Mouse (Mus musculus) intestine, postnatal 0 days (tissue): Measurements from ENCODE around the gene Gm17268. TPM values are rescaled to one million over a fixed set of nuclear protein-coding genes. Genes with fewer than 3 reads are reported as not detected.

Experiments used
- ATAC-seq: fragments of 200-750 bp; cut with Nextera tagmentation; 2 replicates; pipeline ENCODE4 v1.8.0; 2017; ENCODE audit warnings: mild to moderate bottlenecking, moderate TSS enrichment, moderate library complexity
- H3K27ac ChIP-seq: fragments of 300-500 bp; sonication (generic); 2 replicates; pipeline ENCODE4 v1.5.1; 2014; ENCODE audit warnings: mild to moderate bottlenecking, low read depth, low read length, moderate library complexity
- H3K27me3 ChIP-seq: fragments of 300-500 bp; sonication (generic); replicated peaks from 2 replicates; pipeline ENCODE4 v1.6.1; 2014; ENCODE audit warnings: low read length, mixed read lengths; ENCODE audit not compliant: control insufficient read depth, insufficient read depth
- H3K36me3 ChIP-seq: fragments of 300-500 bp; sonication (generic); 2 replicates; pipeline ENCODE4 v1.6.1; 2014; ENCODE audit warnings: mild to moderate bottlenecking, moderate library complexity; ENCODE audit not compliant: control insufficient read depth, insufficient read depth
- H3K4me1 ChIP-seq: fragments of 300-500 bp; sonication (generic); replicated peaks from 2 replicates; pipeline ENCODE4 v1.6.1; 2014; ENCODE audit warnings: antibody characterized with exemption, low read length, mixed read lengths; ENCODE audit not compliant: control insufficient read depth, insufficient read depth
- H3K4me2 ChIP-seq: fragments of 300-500 bp; sonication (generic); replicated peaks from 2 replicates; pipeline ENCODE4 v1.6.1; 2014; ENCODE audit warnings: low read depth, mild to moderate bottlenecking, moderate library complexity
- H3K4me3 ChIP-seq: fragments of 300-500 bp; sonication (generic); 2 replicates; pipeline ENCODE4 v1.5.1; 2014; ENCODE audit warnings: low read depth, low read length
- H3K9ac ChIP-seq: fragments of 300-500 bp; sonication (generic); 2 replicates; pipeline ENCODE4 v1.6.1; 2014; ENCODE audit warnings: mild to moderate bottlenecking, low read depth, low read length
- H3K9me3 ChIP-seq: fragments of 300-500 bp; sonication (generic); 2 replicates; pipeline ENCODE4 v1.6.1; 2016; ENCODE audit warnings: mixed run types; ENCODE audit not compliant: control insufficient read depth
- CTCF ChIP-seq: sonication (generic); IDR thresholded peaks from 2 replicates; pipeline ENCODE4 v1.5.1; 2016; ENCODE audit warnings: low read depth, mild to moderate bottlenecking, control low read depth, antibody characterized with exemption, moderate library complexity
- WGBS: fragments of 180-500 bp; shearing (Covaris S2); extraction: QIAGEN DNeasy Blood & Tissue Kit; methylation state at CpG from one replicate; pipeline ENCODE4 v1.1.7; 2014; 5-methylcytosine and 5-hydroxymethylcytosine counted together
- polyA plus RNA-seq: library from polyadenylated mRNA; unstranded; fragments of >200 nt; fragmentation: Nextera tagmentation; extraction: Ambion mirVana; gene quantifications from 2 replicates; pipeline ENCODE4 v1.2.1, GENCODE M21; 2015

Gene Gm17268
- polyA plus RNA-seq, 1 experiment from 2014 or later, result not detected

DNA sequence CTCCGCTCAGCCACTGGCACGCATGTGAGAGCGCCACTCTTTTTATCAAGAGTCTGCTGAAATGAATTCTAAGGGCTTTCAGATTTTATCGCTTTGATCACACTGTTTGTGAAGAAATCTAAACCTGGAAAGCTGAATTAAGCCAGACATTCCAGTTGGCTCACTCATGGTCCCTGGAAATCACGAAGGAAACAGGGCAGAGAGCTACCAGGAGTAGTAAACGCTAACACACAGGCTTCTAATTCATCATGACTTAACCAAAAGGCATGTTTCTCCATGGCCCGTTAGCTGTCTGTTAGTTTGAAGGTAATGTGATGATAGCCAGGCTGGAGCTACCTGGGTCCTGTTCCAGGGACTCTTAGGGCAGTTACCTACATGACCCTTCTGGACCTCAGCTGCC is 3.9 kb downstream of the Gm17268 start:
- Histone ChIP-seq H3K4me1 (no peaks in the 10 kb centered on the region), H3K36me3 (no peaks in the 10 kb centered on the region), H3K4me3 (no peak overlapping the region), H3K9ac (no peak overlapping the region), H3K9me3 (no peaks in the 10 kb centered on the region), H3K27ac (no peak overlapping the region), H3K4me2 (no peak overlapping the region), H3K27me3 (no peaks in the 10 kb centered on the region)
- TF ChIP-seq CTCF, result no peak
- ATAC-seq, result no peak
- WGBS, result 81% methylated on average over 7 of the region's 7 CpGs

DNA sequence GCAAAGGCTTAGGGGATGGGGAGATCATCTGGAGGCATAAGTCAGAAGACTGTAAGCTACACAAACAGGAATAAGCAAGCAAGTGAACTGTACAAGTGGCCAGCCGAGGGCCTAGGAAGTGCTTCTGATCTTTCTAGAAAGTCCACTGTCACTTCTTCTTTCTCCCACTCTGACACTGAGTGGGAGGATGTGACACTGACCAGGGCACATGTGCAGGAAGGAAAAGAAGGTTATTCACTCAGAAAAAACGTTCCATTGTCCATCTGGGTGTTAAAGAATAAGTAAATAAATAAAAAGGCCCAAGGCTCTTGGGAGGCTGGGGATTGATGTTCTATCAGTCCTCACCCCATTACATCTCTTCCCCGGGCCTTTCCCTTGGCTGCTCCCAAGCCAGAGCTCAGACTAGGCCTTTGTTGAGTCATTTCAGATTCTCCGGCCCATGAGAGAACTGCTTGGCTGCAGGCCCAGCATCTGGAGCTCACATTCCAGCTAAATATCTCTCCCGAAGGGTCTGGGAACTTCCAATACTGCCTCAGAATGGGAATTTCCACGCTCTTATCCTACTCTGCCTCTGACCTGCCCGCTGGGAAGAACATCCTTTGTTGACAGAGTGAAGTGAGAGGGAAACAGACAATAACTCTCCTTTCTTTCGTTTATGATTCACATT is 5.6 kb downstream of the Gm17268 start:
- Histone ChIP-seq H3K36me3 (no peaks in the 10 kb centered on the region), H3K4me1 (no peaks in the 10 kb centered on the region), H3K27ac (0 out of 2 replicates have a peak overlapping the region, but pooled peaks have one; percentile 8), H3K9me3 (no peaks in the 10 kb centered on the region), H3K27me3 (no peaks in the 10 kb centered on the region), H3K4me3 (no peak overlapping the region), H3K4me2 (no peak overlapping the region), H3K9ac (no peak overlapping the region)
- no peak for ATAC-seq
- WGBS, result 36% methylated on average over 8 of the region's 8 CpGs
- no peak for TF ChIP-seq CTCF

DNA sequence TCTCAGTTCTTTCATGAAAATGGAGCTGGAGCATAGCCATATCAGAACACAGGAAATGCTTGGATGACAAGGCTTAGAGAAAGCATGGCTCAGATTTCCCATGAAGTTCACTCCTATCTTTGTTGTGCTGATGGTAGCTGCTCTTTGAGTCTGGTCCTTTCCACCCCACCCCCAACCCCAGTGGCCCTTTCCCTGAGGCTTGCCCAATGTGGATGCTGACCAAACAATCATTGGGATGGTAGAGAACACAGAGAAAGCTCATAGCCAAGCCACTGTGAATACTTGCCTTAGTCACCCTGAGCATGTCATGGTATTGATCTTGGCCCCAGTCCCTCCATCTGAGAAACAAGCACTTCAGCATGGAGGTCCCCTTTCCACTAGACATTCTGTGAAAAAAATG is 6.2 kb downstream of the Gm17268 start:
- Histone ChIP-seq H3K36me3 (no peaks in the 10 kb centered on the region), H3K27me3 (no peaks in the 10 kb centered on the region), H3K4me3 (no peak overlapping the region), H3K27ac (no peak overlapping the region), H3K9me3 (no peaks in the 10 kb centered on the region), H3K9ac (no peak overlapping the region), H3K4me2 (no peak overlapping the region), H3K4me1 (no peaks in the 10 kb centered on the region)
- TF ChIP-seq CTCF, result no peak
- no peak for ATAC-seq

DNA sequence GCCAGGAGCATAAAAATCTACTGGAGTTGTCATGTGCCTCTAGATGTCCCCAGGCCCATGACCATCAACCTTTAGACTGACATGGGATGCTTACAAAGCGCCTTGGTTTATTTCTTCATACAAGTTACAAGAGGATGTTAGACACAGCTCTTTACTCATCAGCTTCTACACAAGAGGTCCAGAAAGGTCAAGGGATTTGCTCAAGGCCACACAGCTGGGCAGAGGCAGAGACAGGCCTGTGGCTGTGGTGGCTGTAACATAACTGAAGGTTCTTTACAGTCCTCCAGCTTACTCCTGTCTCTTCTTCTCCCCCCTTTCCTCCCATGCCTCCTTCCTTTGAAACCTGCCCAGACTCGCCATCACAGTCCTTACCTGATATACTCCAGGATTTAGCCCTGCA is 8.2 kb downstream of the Gm17268 start:
- Histone ChIP-seq H3K27ac (no peak overlapping the region), H3K9ac (no peak overlapping the region), H3K36me3 (no peaks in the 10 kb centered on the region), H3K27me3 (no peaks in the 10 kb centered on the region), H3K4me3 (no peak overlapping the region), H3K4me2 (no peak overlapping the region), H3K9me3 (no peaks in the 10 kb centered on the region), H3K4me1 (no peaks in the 10 kb centered on the region)
- TF ChIP-seq CTCF, result no peak
- no peak for ATAC-seq
- WGBS, result 80% methylated on average over 2 of the region's 2 CpGs

DNA sequence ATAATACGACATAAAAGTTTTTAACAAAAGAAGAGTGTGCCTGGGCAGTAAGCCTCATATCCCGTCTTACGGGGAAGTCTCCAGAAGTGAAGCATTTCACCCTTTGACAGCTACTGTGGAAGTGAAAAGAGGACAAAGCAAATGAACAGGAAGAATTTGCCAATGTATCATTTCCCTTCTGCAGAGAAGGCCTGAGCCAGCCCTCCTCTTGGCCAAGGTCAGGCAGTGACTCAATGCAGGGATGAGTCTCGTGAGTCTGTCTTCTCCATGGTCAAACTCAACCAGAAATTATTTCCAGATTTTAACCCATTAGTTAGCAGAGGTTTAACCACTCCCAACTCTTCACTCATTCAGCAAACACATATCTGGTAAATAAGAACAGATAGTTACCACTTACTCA is 14.6 kb downstream of the Gm17268 start:
- no peaks in the 10 kb centered on the region for H3K27me3 ChIP-seq
- no peak for ATAC-seq
- H3K4me2 ChIP-seq, result no peak overlapping the region
- no peaks in the 10 kb centered on the region for H3K4me1 ChIP-seq
- no peaks in the 10 kb centered on the region for H3K9me3 ChIP-seq
- no peak overlapping the region for H3K4me3 ChIP-seq
- TF ChIP-seq CTCF, result no peak
- H3K27ac ChIP-seq, result no peak overlapping the region
- WGBS, result 77% methylated on average over 4 of the region's 4 CpGs
- H3K36me3 ChIP-seq, result no peaks in the 10 kb centered on the region
- H3K9ac ChIP-seq, result no peak overlapping the region

DNA sequence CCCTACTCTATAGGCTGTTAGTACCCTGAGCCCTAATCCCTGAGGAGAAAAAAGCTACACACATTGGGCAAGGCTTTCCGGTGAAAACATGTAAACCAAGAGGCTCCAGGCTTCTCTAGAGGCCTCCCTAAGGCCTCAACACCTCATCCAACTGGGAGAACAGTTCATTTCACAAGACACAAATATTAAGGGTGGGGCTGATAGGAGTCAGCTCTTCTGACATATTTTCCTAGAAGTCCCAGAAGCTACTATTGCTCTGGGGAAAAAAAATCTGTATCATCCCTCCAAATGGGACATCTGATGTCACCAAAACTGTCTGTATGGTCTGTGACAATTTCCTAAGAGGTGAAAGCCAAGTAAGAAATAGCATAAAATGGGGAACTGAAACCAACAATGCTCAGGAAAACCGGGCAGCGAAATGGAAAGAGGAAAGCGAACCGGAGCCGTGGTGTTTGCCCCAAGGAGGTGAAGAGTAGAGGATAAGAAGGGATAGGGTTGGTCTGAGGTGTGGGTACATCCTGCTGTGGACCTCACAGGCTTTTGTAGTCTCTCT is 15.8 kb downstream of the Gm17268 start:
- no peak for TF ChIP-seq CTCF
- ATAC-seq, result no peak
- no peak overlapping the region for H3K4me2 ChIP-seq
- WGBS, result 92% methylated on average over 6 of the region's 6 CpGs
- no peaks in the 10 kb centered on the region for H3K4me1 ChIP-seq
- H3K27ac ChIP-seq, result no peak overlapping the region
- H3K36me3 ChIP-seq, result no peaks in the 10 kb centered on the region
- no peak overlapping the region for H3K4me3 ChIP-seq
- H3K9me3 ChIP-seq, result no peaks in the 10 kb centered on the region
- no peak overlapping the region for H3K9ac ChIP-seq
- H3K27me3 ChIP-seq, result no peaks in the 10 kb centered on the region
